Mouse (Mus musculus) kidney, postnatal 0 days (tissue): ENCODE measurements at regions not wholly inside any gene's neighbourhood (a gene's known extent, or its start where the extent isn't known, plus 50 kb on each side); places are given as distances from the start of the nearest gene placed in this dataset.

ENCODE experiments used
- ATAC-seq: fragments of 200-750 bp; cut with Nextera tagmentation; replicated peaks from 2 replicates; pipeline ENCODE4 v1.8.0; 2017; ENCODE audit warnings: low read depth, moderate number of reproducible peaks, moderate TSS enrichment, moderate library complexity; ENCODE audit not compliant: low FRiP score
- DNase-seq: peaks from one replicate; pipeline ENCODE4 v3.0.0-alpha.2; 2016; ENCODE audit warnings: low spot score
- H3K27ac ChIP-seq: fragments of 300-500 bp; sonication (generic); 2 replicates; pipeline ENCODE4 v1.5.1; 2014; ENCODE audit warnings: mild to moderate bottlenecking
- H3K27me3 ChIP-seq: fragments of 300-500 bp; sonication (generic); 2 replicates; pipeline ENCODE4 v1.6.1; 2014; ENCODE audit warnings: low read length, mixed read lengths; ENCODE audit not compliant: insufficient read depth
- H3K36me3 ChIP-seq: fragments of 300-500 bp; sonication (generic); 2 replicates; pipeline ENCODE4 v1.6.1; 2014; ENCODE audit warnings: low read length, mixed read lengths; ENCODE audit not compliant: insufficient read depth
- H3K4me1 ChIP-seq: fragments of 300-500 bp; sonication (generic); replicated peaks from 2 replicates; pipeline ENCODE4 v1.6.1; 2014; ENCODE audit warnings: antibody characterized with exemption, low read length, mixed read lengths; ENCODE audit not compliant: insufficient read depth
- H3K4me2 ChIP-seq: fragments of 300-500 bp; sonication (generic); 2 replicates; pipeline ENCODE4 v1.6.1; 2014; ENCODE audit warnings: mild to moderate bottlenecking, low read length, moderate library complexity, mixed read lengths
- H3K4me3 ChIP-seq: fragments of 300-500 bp; sonication (generic); replicated peaks from 2 replicates; pipeline ENCODE4 v1.5.1; 2014; ENCODE audit warnings: low read depth, low read length
- H3K9ac ChIP-seq: fragments of 300-500 bp; sonication (generic); 2 replicates; pipeline ENCODE4 v1.6.1; 2014; ENCODE audit warnings: low read depth, low read length
- H3K9me3 ChIP-seq: fragments of 300-500 bp; sonication (generic); replicated peaks from 2 replicates; pipeline ENCODE4 v1.6.1; 2016; ENCODE audit warnings: low read length, inconsistent platforms, mixed read lengths
- CTCF ChIP-seq: IDR thresholded peaks from 2 replicates; pipeline ENCODE4 v1.5.1; 2016; ENCODE audit warnings: antibody characterized with exemption, low read depth, mild to moderate bottlenecking, moderate library complexity
- WGBS: fragments of 180-500 bp; shearing (Covaris S2); extraction: QIAGEN DNeasy Blood & Tissue Kit; methylation state at CpG from one replicate; pipeline ENCODE4 v1.1.7; 2014; 5-methylcytosine and 5-hydroxymethylcytosine counted together

DNA sequence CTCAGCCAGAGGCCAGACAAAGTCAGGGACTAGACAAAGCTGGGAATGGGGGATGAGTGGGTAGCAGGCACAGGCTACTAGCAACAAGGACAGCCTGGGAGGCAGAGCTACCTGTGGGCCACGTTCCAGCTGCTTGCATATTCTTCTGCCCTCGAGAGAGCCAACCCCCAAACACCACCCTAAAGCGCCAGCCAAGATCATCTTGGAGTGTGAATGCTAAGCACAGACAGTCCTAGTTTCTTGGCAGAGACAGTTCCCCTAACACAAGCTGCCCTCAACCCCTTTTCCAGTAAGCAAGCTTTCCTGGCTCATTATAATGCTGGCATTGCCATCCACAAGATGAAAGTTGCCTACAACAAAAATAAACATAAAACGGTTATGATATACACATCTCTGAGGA is 336.8 kb upstream of the Gm6657 start:
- no peak for TF ChIP-seq CTCF
- DNase-seq (no peak), ATAC-seq (no peak)
- H3K36me3 ChIP-seq = no peaks in the 10 kb centered on the region
- no peak overlapping the region for H3K27ac ChIP-seq
- no peaks in the 10 kb centered on the region for H3K27me3 ChIP-seq
- no peak overlapping the region for H3K4me2 ChIP-seq
- H3K9me3 ChIP-seq = no peaks in the 10 kb centered on the region
- H3K4me1 ChIP-seq = no peaks in the 10 kb centered on the region
- H3K9ac ChIP-seq = no peak overlapping the region
- H3K4me3 ChIP-seq = no peak overlapping the region
- 61% methylated on average over 4 of the region's 4 CpGs for WGBS

GRCm38 (mm10) chr12:77860769-77861557 is 333.1 kb upstream of the Gm6657 start:
- Histone ChIP-seq H3K4me3 (no peak overlapping the region), H3K9ac (no peak overlapping the region), H3K36me3 (no peaks in the 10 kb centered on the region), H3K9me3 (no peaks in the 10 kb centered on the region), H3K27ac (no peak overlapping the region), H3K4me2 (no peak overlapping the region), H3K4me1 (no peaks in the 10 kb centered on the region), H3K27me3 (no peaks in the 10 kb centered on the region)
- DNase-seq (no peak), ATAC-seq (no peak)
- WGBS = 41% methylated on average over 13 of the region's 13 CpGs
- TF ChIP-seq CTCF = no peak

- Histone ChIP-seq H3K4me3 (no peak overlapping the region), H3K4me2 (no peak overlapping the region), H3K4me1 (no peaks in the 10 kb centered on the region), H3K27me3 (no peaks in the 10 kb centered on the region), H3K9ac (no peak overlapping the region), H3K27ac (no peak overlapping the region), H3K36me3 (no peaks in the 10 kb centered on the region), H3K9me3 (no peaks in the 10 kb centered on the region)
- TF ChIP-seq CTCF = no peak
- WGBS = 66% methylated on average over 4 of the region's 4 CpGs
- DNase-seq = no peak
- ATAC-seq = no peak
Observed at GRCm38 (mm10) chr12:77867947-77868495, 326.0 kb upstream of the Gm6657 start.

DNA sequence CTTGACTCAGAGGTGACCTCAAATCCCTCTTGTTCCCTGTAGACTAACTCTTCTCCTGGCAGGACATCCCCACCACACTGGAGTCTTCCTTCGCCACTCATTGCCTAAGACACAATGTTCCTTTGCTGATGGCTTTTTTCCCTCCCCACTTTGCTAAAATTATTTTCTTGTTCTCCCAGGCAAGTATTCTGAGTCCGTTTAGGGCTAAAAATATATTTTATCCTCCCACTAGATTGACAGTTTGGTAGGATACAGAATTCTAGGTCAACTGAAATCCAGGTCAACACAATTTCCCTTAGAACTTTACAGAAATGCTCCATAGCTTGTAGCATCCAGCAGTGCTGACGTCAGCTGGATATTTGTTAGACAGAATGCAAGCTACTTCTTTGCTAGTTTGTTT is 324.7 kb upstream of the Gm6657 start:
- Histone ChIP-seq H3K36me3 (no peaks in the 10 kb centered on the region), H3K4me2 (no peak overlapping the region), H3K27ac (no peak overlapping the region), H3K27me3 (no peaks in the 10 kb centered on the region), H3K9me3 (no peaks in the 10 kb centered on the region), H3K4me3 (no peak overlapping the region), H3K4me1 (no peaks in the 10 kb centered on the region), H3K9ac (no peak overlapping the region)
- DNase-seq = no peak
- no peak for TF ChIP-seq CTCF
- no peak for ATAC-seq
- 72% methylated on average over 3 of the region's 3 CpGs for WGBS

- H3K27me3 ChIP-seq = no peaks in the 10 kb centered on the region
- H3K9ac ChIP-seq = no peak overlapping the region
- H3K9me3 ChIP-seq = no peaks in the 10 kb centered on the region
- H3K4me1 ChIP-seq = no peaks in the 10 kb centered on the region
- H3K27ac ChIP-seq = no peak overlapping the region
- ATAC-seq = no peak
- DNase-seq = no peak
- no peak overlapping the region for H3K4me2 ChIP-seq
- no peak overlapping the region for H3K4me3 ChIP-seq
- WGBS = 88% methylated on average over 2 of the region's 2 CpGs
- no peaks in the 10 kb centered on the region for H3K36me3 ChIP-seq
- no peak for TF ChIP-seq CTCF
Observed at GRCm38 (mm10) chr12:77887335-77887734, 306.7 kb upstream of the Gm6657 start.

GRCm38 (mm10) chr12:77891452-77891851 is 302.6 kb upstream of the Gm6657 start:
- Histone ChIP-seq H3K9ac (no peak overlapping the region), H3K36me3 (no peaks in the 10 kb centered on the region), H3K4me1 (no peaks in the 10 kb centered on the region), H3K4me3 (no peak overlapping the region), H3K9me3 (no peaks in the 10 kb centered on the region), H3K4me2 (no peak overlapping the region), H3K27me3 (no peaks in the 10 kb centered on the region), H3K27ac (no peak overlapping the region)
- ATAC-seq = no peak
- WGBS = 94% methylated on average over 6 of the region's 6 CpGs
- DNase-seq = no peak
- no peak for TF ChIP-seq CTCF
